Mouse (Mus musculus): ENCODE measurements around the gene Ubtd2.

Gene Ubtd2

DNA sequence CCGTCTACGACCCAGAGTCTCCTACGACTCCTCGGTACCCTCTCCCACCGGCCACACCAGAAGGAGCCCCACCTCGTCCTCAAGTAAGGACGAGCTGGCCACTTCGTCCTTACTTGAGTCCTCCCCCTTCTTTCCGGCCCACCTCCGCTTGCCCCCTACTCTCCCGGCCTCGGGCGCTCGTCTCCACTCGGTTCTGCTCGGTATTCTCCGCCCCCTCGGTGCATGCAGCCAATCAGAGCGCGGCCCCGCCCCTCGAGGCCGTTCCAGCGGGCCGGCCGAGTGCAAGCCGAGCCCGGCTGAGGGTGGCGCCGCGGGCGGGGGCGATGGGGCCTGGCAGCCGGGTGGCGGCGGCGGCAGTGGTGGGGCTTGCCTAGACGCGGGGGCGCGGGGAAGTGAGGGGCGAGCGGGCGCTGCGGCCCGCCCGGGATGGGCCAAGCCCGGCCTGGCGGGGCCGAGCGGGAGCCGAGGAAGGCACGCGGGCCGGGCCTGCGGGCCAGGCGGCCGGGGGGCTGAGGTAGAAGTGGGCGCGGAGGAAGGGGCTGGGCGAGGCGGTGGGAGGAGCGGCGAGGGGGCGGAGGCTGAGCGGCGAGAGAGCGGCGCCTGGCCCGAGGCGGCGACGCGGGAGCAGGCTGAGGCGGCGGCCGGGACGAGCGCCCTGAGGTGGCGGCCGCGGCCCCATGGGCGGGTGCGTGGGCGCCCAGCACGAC is at the start of gene Ubtd2:
Ubtd2 (plus strand) TSS at position 571 of the 707 bp plus-strand sequence.
- peak; percentile 96 for DNase-seq

DNA sequence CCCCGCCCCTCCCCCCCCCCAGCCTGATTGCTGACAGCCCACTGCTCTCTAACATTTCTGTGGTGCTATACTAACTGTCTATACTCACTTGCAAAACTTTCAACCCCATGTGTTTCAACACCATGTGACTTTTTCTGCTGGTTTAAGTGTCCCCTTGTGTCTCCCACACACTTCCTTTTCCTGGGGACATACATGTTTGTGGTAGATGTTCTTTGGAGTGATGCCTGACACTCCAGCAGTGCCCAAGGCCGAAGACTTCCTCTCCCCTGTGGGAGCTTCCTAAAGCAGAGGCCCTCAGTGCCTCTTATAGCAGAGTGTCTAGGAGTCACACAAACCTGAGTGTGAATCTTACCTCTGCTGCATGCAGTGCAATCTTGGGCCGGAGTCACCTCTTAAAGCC is 47.3 kb upstream of the Ubtd2 start:
- no peak for DNase-seq

DNA sequence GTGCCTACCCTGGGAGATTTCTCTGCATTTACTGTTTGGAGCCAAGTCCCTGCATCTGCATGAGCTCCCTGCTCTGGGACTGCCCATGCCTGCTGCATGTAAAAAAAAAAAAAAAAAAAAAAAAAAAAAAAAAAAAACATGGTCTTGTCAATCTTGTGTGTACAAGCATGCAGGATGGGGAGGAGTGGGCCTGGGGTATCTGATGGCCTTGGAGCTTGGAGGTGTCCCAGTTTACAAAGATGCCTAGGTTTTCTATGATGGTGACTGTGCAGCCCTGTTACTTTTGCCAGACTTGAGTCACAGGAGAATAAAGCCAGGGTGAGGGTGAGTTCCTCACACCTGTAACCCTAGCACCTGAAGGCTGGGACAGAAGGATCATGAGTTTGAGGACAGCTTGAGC is 46.1 kb upstream of the Ubtd2 start:
- no peak for DNase-seq

DNA sequence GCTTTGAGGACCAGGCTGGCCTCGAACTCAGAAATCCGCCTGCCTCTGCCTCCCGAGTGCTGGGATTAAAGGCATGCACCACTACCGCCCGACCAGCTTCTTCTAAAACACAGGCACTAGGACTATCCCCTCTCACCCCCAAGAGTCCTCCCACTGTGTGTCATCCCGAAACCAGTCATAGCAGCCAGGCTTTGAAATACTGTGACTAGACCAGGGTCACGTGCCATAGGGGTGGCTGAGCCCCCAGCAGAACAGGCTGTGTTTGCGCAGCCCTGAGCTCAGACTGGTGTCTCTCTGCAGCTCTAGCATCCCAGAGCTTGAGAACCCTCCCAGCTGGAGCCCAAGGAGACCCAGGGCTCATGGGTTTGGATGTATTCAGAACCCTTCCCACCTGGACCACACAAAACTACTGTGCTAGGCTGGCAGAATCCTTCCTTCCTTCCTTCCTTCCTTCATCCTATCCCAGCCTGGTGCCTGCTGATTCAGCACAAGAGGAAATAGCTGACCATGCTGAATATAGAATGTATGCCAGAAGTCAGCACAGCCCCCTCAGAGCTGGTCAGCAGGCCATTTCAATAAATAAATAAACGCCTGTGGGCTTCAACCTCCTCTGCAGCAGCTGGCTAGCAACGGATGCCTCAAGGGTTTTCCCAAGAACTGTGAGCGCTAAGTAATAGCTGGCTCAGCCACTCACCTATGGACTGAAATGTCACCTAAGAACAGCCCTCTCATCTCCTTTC is 45.2 kb upstream of the Ubtd2 start:
- no peak for DNase-seq

DNA sequence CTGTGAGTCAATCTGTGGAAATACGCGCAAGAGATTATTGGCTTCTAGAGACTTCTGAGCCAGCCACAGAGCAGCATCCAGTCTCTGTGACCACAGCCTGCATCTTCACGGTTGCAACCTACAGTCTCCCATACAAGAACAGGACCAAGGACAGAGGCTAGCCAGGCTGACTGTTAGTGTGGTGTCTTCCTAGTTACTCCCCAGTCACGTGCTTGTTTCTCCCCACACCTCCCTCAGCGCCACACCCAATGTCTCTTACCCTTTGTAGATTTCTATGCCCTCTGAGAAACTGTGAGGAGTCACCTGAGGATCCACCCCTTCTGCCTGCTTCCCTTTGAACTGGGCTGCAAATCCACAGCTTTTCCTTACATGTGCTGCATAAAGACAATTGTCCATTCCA is 35.2 kb upstream of the Ubtd2 start:
- no peak for DNase-seq

DNA sequence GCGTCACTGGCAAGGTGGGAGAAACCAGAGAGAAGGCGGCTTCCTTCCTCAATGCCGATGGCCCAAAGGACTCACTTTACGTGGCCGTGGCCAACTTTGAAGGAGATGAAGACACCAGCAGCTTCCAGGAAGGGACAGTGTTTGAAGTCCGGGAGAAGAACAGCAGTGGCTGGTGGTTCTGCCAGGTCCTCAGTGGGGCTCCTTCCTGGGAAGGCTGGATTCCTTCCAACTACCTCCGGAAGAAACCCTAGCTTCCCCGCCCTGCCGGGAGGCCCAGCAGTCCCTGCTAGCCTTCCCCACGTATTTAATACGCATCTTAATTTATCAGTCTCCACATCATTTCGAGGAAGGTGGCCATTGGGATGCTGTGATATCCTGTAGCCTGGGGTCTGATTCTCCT is 31.9 kb upstream of the Ubtd2 start:
- peak; percentile 40 for DNase-seq

DNA sequence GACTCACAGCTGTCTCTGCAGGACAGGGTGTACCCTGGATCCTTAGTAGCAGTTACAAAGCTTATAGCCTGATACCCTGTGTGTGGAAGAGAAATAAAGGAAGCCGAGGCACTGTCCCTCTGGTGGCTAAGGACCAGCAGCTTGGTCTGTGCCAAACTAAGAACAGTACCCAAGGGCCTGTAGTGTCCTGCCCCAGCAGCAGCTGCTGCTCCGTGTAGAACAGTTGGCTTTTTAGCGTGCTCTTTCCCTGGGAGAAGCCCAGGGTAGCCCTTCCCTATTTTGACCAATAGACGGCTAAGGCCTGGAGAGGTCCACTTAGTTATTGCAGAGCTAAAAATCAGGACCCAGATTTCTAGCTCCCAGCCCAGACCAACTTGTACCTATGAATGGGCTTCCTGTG is 30.6 kb upstream of the Ubtd2 start:
- DNase-seq, result no peak

DNA sequence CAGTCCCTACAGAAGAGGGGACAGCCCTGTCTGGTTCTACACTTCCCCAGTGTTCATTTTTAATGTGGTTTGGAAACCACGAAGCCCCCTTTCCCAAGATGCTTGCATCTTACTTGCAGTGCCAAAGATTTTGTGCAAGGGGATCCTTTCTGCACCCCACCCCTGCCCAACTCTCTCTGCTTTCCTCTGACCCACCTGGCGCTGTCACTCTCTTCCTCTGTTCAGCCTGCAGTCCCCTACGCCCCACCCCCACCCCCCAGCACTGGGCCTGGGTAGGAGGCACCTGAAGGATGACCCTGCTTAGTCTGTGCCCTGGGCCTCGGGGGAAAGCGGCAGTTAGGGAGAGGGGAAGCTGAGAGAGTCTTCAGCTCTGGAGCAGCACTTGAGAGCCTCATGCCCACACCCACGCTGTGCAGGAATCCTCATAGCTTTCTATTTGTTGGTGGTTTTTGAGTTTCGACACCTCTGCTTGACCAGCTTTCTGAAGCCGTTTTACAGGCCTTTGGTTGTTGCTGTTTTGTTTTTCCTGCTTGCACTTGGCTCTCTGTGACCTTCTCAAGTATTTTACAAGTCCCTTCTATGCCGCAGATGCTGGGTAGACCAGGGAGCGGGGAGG is 30.0 kb upstream of the Ubtd2 start:
- no peak for DNase-seq

DNA sequence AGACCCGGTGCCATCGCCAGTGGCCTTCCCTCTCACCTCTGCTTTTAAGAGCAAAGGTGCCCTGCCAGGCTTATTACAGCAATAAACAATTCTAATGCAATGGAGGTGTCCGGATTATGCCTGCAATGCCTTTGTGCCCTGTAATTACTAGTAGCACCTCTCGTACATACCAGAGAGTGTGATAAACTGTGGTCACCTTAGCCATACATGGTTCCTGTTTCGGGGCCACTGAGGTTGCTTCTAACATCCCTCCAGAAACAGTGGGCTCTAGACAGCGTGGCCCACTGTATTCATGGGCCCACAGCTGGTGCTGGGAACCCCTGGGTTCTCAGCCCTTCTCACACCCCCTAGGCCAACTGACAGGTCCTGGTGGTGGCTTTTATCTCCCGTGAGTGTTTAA is 27.6 kb upstream of the Ubtd2 start:
- DNase-seq, result no peak

DNA sequence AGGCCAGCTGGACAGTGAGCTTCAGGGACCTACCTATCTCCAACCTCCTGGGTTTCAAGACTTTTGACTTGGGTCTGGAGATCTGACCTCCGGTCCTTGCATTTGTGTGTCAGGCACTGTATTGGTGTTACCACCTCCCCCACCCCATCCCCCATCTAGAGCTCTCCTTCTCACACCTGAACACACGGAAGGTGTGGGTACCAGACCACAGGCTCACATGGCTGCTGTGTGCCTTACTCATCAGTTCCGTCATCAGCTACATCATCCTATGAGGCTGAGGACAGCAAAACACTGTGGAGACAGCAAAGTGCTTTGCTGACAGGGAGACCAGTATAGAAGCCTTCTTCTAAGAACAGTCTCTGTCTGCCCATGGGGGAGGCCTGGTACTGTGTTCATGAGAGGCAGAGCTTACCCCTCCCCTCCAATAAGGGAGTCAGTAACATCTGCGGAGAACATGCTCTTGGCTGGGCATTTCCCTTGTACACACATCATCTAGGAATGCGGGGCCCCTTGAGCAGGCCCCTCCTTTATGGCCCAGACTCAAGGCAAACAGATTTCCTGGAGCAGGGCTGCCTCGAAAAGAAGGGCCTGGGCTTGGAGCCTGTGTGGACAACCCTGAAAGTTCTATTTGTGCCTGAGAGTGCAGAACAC is 19.6 kb upstream of the Ubtd2 start:
- DNase-seq, result no peak

DNA sequence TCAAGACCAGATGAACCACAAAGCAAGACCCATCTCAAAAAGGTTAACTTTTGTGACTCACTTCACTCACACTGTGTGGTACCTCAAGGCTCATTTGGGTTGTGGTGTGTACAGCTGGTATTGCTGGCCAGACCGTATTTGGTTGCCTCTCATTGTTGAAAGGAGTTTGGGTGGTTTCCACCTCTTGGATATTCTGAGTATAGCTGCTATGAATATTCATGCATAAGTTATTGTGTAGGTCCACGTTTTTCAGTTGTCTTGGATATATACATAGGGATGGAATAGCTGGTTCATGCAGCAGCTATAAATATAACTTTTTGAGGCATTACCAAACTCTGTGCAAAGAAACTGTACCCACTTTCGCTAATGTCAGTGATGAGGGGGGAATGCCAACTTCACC is 12.6 kb upstream of the Ubtd2 start:
- DNase-seq, result no peak

DNA sequence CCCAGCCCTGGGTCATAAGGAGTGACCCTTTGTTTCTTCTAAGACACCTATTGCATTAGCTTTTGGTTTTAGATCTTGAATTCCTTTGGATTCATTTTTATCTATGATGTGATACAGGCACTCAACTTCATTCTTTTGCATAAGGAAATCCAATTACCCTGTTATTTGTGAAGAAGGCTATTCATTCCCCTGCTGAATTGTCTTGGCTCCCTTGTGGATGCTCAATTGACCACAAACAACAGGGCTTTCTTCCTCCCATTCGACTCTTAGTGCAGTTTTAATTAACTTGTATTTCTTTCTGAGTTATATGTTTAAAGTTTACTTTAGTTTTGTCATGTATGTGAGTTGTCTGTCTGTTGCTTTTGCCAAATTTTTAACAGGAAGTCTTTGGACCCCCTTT is 10.9 kb upstream of the Ubtd2 start:
- DNase-seq, result no peak

DNA sequence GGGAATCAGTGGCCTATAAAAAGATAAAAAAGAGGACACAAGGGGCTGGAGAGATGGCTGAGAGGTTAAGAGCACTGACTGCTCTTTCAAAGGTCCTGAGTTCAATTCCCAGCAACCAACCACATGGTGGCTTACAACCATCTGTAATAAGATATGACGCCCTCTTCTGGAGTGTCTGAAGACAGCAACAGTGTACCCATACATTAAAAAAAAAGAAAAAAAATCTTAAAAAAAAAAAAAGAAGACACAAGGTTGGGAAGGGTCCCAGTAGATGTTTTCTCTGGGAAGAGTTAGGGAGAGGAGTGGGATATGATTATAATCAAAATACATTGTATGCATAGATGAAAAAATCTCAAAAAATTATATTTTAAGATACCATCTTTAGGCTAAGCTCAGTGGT is 10.0 kb upstream of the Ubtd2 start:
- DNase-seq, result no peak

DNA sequence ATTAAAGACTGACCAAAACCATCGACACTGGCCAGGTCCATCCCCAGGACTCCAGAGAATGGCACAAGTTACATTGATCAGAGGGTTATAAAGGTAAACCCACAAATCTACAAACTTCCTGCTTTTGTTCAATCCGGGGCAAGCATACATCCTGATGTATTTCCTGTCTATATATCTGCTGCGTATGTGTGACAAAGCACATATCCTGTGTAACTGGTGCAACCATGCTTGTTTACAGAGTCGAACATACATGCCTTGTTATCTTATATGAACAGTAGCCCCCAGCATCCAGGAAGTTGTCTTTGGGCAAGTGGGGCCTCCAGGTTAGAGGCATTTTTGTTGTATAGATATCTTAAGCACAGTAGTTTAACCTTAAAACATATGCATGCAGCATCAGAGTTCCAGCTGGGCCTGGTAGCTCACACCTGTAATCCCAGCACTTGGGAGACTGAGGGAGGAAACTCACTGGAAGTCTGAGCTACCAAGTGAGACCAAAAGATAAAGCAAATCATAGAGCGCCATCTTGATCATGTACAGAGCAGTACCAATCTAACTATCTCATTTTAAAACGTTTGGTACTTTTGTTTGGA is 9.4 kb upstream of the Ubtd2 start:
- DNase-seq, result no peak

DNA sequence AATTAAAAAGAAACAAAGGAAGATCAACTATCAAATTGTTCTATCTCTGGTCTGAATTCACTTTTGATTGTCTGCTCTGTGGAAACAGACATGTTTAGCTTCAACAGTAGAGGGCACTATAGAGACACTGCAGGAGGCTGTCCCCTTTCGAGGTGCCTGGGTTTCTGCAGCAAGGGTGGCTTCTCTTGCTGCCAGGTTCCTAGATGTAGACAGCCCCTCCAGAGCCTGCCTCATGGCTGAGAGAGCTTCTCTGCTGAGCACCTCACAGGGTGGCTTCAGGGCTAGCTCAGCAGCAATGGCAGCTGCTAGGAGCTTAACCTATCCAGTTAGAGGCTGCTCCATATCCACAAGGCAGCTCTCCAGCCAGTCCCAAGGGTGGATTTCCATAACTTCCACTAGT is 5.0 kb upstream of the Ubtd2 start:
- peak; percentile 73 for DNase-seq

DNA sequence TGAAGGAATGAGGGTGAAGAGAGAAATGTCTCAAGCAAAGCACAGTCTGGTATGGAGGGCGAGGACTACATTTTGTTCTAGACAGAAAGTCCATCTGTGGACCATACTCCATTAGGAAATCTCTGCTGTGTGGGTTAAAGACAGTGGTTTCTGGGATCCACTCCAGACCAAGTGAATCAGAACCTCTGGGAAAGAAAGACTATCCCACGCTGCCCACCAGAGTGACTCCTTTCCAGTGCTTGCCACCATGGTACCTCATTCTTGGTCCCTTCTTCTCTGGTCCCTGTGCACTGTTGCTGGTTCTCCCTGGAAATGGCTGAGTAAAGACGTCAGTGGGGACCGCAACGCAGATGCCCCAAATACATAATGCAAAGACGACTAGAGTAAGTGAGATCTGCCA is 3.9 kb upstream of the Ubtd2 start:
- no peak for DNase-seq

DNA sequence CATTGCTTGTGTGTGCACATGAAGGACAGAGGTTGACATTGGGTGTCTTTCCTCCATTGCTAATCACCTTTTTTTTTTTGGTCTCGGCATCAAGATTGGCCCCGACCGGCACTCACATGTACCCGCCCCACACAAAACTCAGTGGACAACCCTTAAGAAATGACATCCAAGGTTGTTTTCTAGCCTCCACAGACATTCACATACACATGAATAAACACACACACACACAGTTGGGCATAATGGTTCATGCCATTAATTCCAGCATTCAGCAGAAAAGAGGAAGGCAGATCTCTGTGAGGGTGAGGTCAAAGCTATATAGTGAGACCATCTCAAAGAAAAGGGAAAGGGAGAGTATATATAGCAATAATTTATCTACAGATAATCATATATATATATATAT is 2.4 kb upstream of the Ubtd2 start:
- no peak for DNase-seq

DNA sequence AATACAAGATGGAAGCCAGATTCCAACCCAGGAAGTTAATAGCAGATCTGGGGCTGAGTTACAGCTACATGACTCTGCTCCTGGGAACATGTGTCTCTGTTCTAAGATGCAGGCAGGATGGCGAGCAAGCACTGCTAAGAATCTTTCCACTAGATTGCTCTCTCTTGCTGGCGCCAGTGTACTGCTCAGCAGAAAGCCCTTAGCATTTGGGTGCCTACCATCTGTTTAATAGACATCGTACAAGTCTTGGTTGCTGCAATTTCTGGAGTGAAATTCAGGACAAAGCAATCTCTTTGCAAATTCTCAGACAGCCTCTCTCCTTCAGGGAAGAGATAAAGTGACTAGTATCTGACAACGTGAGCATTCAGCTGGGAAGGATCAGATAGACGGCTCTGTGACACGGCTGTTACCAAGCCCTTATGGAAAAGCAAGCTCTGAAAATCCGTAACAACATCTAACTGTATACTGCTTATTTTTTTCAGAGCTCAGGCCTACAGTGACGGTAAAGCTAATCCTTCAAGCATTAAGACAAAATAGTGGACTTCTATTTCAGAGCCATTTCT is 1.7 kb upstream of the Ubtd2 start:
- peak; percentile 44 for DNase-seq

DNA sequence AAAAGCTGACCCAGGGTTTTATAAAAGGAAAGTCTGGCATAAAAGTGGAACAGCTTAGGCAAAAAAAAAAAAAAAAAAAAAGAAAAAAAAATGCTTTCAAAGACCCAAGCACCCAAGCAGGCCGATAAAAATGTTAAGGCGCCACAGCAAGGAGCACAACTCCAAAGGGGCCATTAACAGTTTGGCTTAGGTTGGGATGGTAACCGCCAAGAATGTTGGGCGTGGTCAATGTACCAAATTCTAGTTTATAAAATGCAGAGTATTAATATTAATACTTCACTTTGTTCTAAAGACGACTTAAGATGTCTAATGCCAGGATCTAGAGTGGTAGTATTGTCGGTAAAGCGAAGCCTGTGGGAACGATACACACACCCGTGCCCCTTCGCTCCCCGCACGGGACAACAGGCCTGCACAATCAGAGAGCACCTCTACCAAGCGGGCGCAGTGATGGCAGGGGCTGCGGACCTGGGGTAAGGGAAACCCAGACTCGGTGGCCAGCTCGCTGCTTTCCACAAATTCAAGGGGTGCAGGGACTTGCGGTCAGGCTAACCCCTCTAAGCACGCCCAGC is 855 bp upstream of the Ubtd2 start:
- no peak for DNase-seq

DNA sequence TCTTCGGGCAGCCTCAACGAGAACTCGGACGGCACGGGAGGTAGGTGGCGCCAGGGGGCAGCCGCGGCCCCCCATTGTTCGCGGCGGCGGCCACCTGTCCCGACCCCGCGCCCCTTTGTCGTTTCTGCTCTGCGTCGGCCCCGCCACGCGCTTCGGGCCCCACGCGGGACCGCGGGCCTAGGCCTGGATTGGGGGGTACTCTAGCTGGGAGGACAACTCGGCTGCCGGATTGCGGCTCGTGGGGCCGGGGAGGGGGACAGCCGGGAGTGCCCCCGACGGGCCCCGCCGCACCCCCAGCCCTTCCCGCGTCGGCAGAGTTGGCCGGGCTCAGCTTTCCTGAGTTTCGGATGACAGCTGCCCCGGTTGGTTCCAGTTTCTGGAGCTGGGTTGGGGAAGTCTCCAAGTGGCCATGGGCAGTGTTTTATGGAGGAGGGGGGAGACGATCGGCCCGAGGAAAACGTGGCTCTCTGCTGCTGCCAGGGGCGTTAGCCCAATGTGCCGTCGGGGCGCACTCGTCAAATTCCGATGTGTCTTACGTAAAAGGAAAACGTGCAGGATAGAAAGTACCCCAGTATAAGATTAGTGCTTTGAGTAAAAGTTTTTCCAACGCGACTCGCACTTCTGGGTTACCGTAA is 454 bp downstream of the Ubtd2 start:
- peak; percentile 67 for DNase-seq

DNA sequence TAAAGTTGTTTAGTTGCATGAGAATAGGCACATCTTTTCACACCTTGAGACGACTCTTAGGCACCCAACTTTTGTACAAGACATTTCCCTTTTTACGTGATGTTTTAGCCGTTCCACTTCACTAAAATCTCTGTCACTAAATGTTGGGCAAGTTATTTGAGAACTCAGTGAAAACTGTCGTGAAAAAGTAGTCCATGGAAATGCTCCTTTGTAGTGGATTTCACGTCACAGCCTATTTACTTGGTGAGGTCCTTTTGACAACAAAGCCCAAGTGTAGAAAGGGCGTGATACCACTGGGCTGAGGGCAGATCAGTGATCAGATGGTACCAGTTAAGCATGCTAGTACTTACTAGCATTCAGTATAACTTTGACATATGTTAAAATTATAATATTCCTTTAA is 1.2 kb downstream of the Ubtd2 start:
- no peak for DNase-seq

DNA sequence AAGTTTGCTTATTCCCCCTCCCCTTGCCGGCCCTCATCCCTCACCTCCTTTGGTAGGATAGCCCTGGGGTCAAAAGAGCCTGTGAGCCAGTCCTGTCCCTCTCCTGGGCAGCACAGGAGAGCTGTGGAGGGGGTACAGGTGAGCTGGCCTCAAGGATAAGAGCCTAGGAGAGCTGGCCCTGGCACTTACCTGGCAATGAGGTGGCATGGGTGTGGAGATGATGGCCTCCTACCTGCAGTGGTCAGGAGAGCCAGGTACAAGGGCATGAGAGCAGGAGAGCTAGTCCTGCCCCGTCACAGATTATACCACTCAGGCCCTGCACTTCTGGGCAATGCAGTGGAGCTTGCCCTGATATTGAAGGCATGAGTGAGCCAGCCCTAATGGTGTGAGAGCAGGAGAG is 9.1 kb downstream of the Ubtd2 start:
- no peak for DNase-seq
